Mouse (Mus musculus): ENCODE data around the gene Tmem221.

DNA sequence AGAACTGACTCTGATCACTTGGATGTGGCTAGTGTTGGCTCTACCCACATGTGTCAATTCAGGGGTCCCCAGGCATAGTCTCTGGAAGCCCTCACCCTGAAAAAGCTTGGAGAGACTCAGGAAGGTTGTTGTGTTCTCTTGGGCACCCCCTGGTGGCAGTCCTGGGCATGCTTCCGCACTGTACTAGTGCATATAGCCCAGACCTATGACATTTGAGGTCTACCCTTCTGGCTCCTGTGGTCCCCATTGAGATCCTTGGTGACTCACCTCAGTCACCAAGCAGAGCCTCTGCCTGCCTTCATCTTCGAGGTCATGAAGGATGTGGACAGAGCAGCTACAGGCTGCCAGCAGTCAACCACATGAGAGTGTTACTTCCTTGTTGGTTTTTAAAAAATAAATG lies 28.2 kb upstream of the Tmem221 start:
- TF ChIP-seq TAL1 (conservative IDR thresholded peaks at IDR 0.05; ENCODE audit: low read depth, low read length), result no peak
- TF ChIP-seq CTCF (IDR thresholded peaks at IDR 0.05; ENCODE audit: low read depth, low read length), result no peak
- TF ChIP-seq GATA1 (IDR thresholded peaks at IDR 0.05; ENCODE audit: borderline replicate concordance, low read length), result no peak
- TF ChIP-seq POLR2AphosphoS5 (IDR thresholded peaks at IDR 0.05; ENCODE audit: insufficient replicate concordance, low read depth, low read length), result no peak

Data from G1E (cell line).